Mouse (Mus musculus) liver, adult 2 months (tissue): ENCODE measurements around the gene Agrn.

Experiments used
- CTCF ChIP-seq: fragments of 200-500 bp; IDR thresholded peaks from 2 replicates; pipeline ENCODE4 v1.5.1; 2011; ENCODE audit warnings: low read depth, low read length, control low read depth
- POLR2A ChIP-seq: fragments of 200-500 bp; IDR thresholded peaks from 2 replicates; pipeline ENCODE4 v1.6.1; 2011; ENCODE audit warnings: low read length, control low read depth; ENCODE audit not compliant: insufficient read depth; ENCODE audit errors: extremely low read depth

DNA sequence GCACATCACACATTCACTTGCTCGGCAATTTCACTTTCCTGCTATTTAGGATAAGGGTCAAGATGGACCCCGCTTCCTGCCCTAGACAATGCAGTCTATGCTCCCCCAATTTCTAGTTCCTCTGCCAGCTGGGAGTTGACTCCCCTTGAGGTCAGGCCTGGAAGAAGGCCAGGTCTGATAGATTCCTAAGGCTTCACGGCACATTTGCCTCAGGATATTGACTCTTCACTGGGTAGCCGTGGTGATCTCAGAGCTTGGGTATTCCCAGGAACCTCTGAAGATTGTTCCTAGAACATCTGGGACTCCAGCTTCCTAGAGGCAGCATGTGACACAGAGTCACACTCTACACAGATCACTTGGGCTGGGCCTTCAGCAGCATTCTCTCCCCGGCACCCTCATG is 68.5 kb downstream of the Agrn start:
- TF ChIP-seq POLR2A, result no peak
- no peak for TF ChIP-seq CTCF
